Mouse (Mus musculus): ENCODE data around the gene Arhgap11a.
A peak's percentile ranks its signal among the peaks of the same experiment; 100 is the strongest.

GRCm38 (mm10) chr2:113823909-113824308, 24.6 kb downstream of the Arhgap11a start:
- TF ChIP-seq POLR2A (IDR thresholded peaks at IDR 0.05; ENCODE audit: extremely low read depth, insufficient read depth, low read length) (no peak), CTCF (IDR thresholded peaks at IDR 0.05; ENCODE audit: low read depth, low read length) (peak; percentile 72)

Measured in liver, adult 2 months (tissue).